Mouse (Mus musculus): ENCODE measurements around the gene Kalrn. TPM values are rescaled to one million over a fixed set of nuclear protein-coding genes. Genes with fewer than 3 reads are reported as not detected.
"Not testable (repeated sequence)": the region's sequence is repeated elsewhere in the genome, so short reads cannot be mapped to it uniquely, and the experiment has no call there.

Gene Kalrn
- polyA plus RNA-seq, 1 experiment, result 309 TPM

GRCm38 (mm10) chr16:34089022-34089421, 484.3 kb downstream of the Kalrn start:
- Histone ChIP-seq H3K36me3 (replicated peaks; ENCODE audit: low read length) (peaks cover 97% of the 10 kb centered on the region), H3K4me3 (replicated peaks) (peak overlapping the region; percentile 70), H3K4me1 (peaks cover 100% of the 10 kb centered on the region), H3K27me3 (replicated peaks) (no peaks in the 10 kb centered on the region), H3K9me3 (no peaks in the 10 kb centered on the region)
- TF ChIP-seq GATA1 (IDR thresholded peaks at IDR 0.05; ENCODE audit: borderline replicate concordance, low read length), result no peak
- no peak for TF ChIP-seq FLI1 (IDR thresholded peaks at IDR 0.05; ENCODE audit: low read length)

- H3K4me1 ChIP-seq, result peaks cover 100% of the 10 kb centered on the region
- no peak for TF ChIP-seq FLI1 (IDR thresholded peaks at IDR 0.05; ENCODE audit: low read length)
- no peak for TF ChIP-seq GATA1 (IDR thresholded peaks at IDR 0.05; ENCODE audit: borderline replicate concordance, low read length)
- no peaks in the 10 kb centered on the region for H3K27me3 ChIP-seq (replicated peaks)
- peaks cover 97% of the 10 kb centered on the region for H3K36me3 ChIP-seq (replicated peaks; ENCODE audit: low read length)
- H3K4me3 ChIP-seq (replicated peaks), result peak overlapping the region; percentile 80
- no peaks in the 10 kb centered on the region for H3K9me3 ChIP-seq
Observed at GRCm38 (mm10) chr16:34088331-34088730, 485.0 kb downstream of the Kalrn start.

GRCm38 (mm10) chr16:34084135-34084920, 489.0 kb downstream of the Kalrn start:
- Histone ChIP-seq H3K4me3 (replicated peaks) (peak overlapping the region; percentile 2), H3K9me3 (no peaks in the 10 kb centered on the region), H3K36me3 (replicated peaks; ENCODE audit: low read length) (peaks cover 95% of the 10 kb centered on the region), H3K27me3 (replicated peaks) (no peaks in the 10 kb centered on the region), H3K4me1 (peaks cover 100% of the 10 kb centered on the region)
- TF ChIP-seq GATA1 (IDR thresholded peaks at IDR 0.05; ENCODE audit: borderline replicate concordance, low read length) (no peak), FLI1 (IDR thresholded peaks at IDR 0.05; ENCODE audit: low read length) (no peak)

- Histone ChIP-seq H3K27me3 (replicated peaks) (no peaks in the 10 kb centered on the region), H3K4me1 (peaks cover 100% of the 10 kb centered on the region), H3K9me3 (no peaks in the 10 kb centered on the region), H3K36me3 (replicated peaks; ENCODE audit: low read length) (peaks cover 95% of the 10 kb centered on the region), H3K4me3 (replicated peaks) (peak overlapping the region; percentile 83)
- TF ChIP-seq FLI1 (IDR thresholded peaks at IDR 0.05; ENCODE audit: low read length) (no peak), GATA1 (IDR thresholded peaks at IDR 0.05; ENCODE audit: borderline replicate concordance, low read length) (no peak)
Observed at GRCm38 (mm10) chr16:34082494-34083469, 490.6 kb downstream of the Kalrn start.

GRCm38 (mm10) chr16:34081683-34082438, 491.5 kb downstream of the Kalrn start:
- peaks cover 100% of the 10 kb centered on the region for H3K4me1 ChIP-seq
- no peaks in the 10 kb centered on the region for H3K27me3 ChIP-seq (replicated peaks)
- H3K36me3 ChIP-seq (replicated peaks; ENCODE audit: low read length), result peaks cover 94% of the 10 kb centered on the region
- H3K4me3 ChIP-seq (replicated peaks), result peak overlapping the region; percentile 87
- no peaks in the 10 kb centered on the region for H3K9me3 ChIP-seq
- TF ChIP-seq FLI1 (IDR thresholded peaks at IDR 0.05; ENCODE audit: low read length) (no peak), GATA1 (IDR thresholded peaks at IDR 0.05; ENCODE audit: borderline replicate concordance, low read length) (no peak)

- not testable (repeated sequence) for H3K9me3 ChIP-seq; H3K27me3 ChIP-seq (replicated peaks)
- H3K4me3 ChIP-seq (replicated peaks), result peak overlapping the region; percentile 87
- H3K4me1 ChIP-seq, result peaks cover 98% of the 10 kb centered on the region
- H3K36me3 ChIP-seq (replicated peaks; ENCODE audit: low read length), result peaks cover 91% of the 10 kb centered on the region
Observed at GRCm38 (mm10) chr16:34081314-34081682, 492.0 kb downstream of the Kalrn start.

GRCm38 (mm10) chr16:34080818-34081217, 492.5 kb downstream of the Kalrn start:
- Histone ChIP-seq H3K4me1 (peaks cover 98% of the 10 kb centered on the region), H3K27me3 (replicated peaks) (no peaks in the 10 kb centered on the region)

GRCm38 (mm10) chr16:34079511-34079910, 493.8 kb downstream of the Kalrn start:
- no peak for TF ChIP-seq GATA1 (IDR thresholded peaks at IDR 0.05; ENCODE audit: borderline replicate concordance, low read length)
- TF ChIP-seq FLI1 (IDR thresholded peaks at IDR 0.05; ENCODE audit: low read length), result no peak
- Histone ChIP-seq H3K27me3 (replicated peaks) (no peaks in the 10 kb centered on the region), H3K4me1 (peaks cover 99% of the 10 kb centered on the region), H3K36me3 (replicated peaks; ENCODE audit: low read length) (peaks cover 91% of the 10 kb centered on the region), H3K9me3 (no peaks in the 10 kb centered on the region), H3K4me3 (replicated peaks) (peak overlapping the region; percentile 83)

More at GRCm38 (mm10) chr16:34080818-34081217, 492.5 kb downstream of the Kalrn start:
- TF ChIP-seq GATA1 (IDR thresholded peaks at IDR 0.05; ENCODE audit: borderline replicate concordance, low read length) (no peak), FLI1 (IDR thresholded peaks at IDR 0.05; ENCODE audit: low read length) (no peak)
- Histone ChIP-seq H3K36me3 (replicated peaks; ENCODE audit: low read length) (peaks cover 90% of the 10 kb centered on the region), H3K9me3 (no peaks in the 10 kb centered on the region), H3K4me3 (replicated peaks) (peak overlapping the region; percentile 31)

GRCm38 (mm10) chr16:34078732-34079131, 494.6 kb downstream of the Kalrn start:
- TF ChIP-seq GATA1 (IDR thresholded peaks at IDR 0.05; ENCODE audit: borderline replicate concordance, low read length), result no peak
- TF ChIP-seq FLI1 (IDR thresholded peaks at IDR 0.05; ENCODE audit: low read length), result no peak
- Histone ChIP-seq H3K27me3 (replicated peaks) (no peaks in the 10 kb centered on the region), H3K4me3 (replicated peaks) (peak overlapping the region; percentile 83), H3K4me1 (peaks cover 97% of the 10 kb centered on the region), H3K9me3 (no peaks in the 10 kb centered on the region), H3K36me3 (replicated peaks; ENCODE audit: low read length) (peaks cover 91% of the 10 kb centered on the region)

Data from megakaryocyte, embryonic 14.5 days (primary cell).